Mouse (Mus musculus): ENCODE measurements around the gene Clmp. TPM values are rescaled to one million over a fixed set of nuclear protein-coding genes. Genes with fewer than 3 reads are reported as not detected.

Gene Clmp
- total and polyA plus RNA-seq, 3 experiments, result 2.8 to 5.5 (median 4.4) TPM

DNA sequence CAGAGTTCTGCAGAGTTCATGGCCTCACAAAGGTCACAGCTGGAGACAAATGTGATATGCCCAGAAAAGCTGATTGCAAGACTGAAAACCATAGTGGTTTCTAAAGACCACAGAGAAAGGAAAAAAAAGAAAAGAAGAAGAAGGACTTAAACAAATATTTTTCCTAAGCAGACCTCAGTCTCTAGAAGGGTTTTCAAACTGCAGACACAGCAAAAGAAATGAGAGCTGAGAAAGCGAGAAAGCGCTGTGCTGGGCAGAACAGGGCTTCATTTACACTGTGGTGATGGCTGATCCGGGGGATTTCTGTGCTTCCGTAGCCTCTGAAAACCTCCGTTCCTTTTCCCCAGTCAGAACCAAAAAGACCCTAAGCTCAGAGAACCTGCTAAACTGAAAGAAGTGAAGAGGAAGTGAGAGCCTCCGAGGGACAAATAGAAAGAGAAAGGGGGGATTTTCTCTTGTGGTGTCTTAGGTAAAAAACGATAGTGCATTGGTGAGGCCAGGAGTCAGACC, 57.8 kb downstream of the Clmp start:
- Histone ChIP-seq H3K27me3 (ENCODE audit: control insufficient read depth, insufficient read depth, low read length) (no peaks in the 10 kb centered on the region; the same call in 1 of the 2 replicates), H3K36me3 (ENCODE audit: control insufficient read depth, insufficient read depth, low read length) (no peaks in the 10 kb centered on the region), H3K4me3 (no peak overlapping the region), H3K9ac (ENCODE audit: low read depth, low read length) (no peak overlapping the region), H3K4me1 (ENCODE audit: control insufficient read depth, insufficient read depth, low read length) (peaks cover 3% of the 10 kb centered on the region; the same call in 1 of the 2 replicates), H3K79me2 (replicated peaks; ENCODE audit: control insufficient read depth, insufficient read depth, low read length) (no peaks in the 10 kb centered on the region), H3K27ac (no peak overlapping the region)
- WGBS, result 62% methylated on average over 7 of the region's 7 CpGs
- no peak for DNase-seq
- TF ChIP-seq CTCF (IDR thresholded peaks at IDR 0.05) (no peak), POLR2A (IDR thresholded peaks at IDR 0.05; ENCODE audit: insufficient read depth, low read depth, low read length) (no peak), EP300 (IDR thresholded peaks at IDR 0.05; ENCODE audit: insufficient read depth, low read depth, low read length) (no peak)
- intact Hi-C loops (cut with DNase I), result no loop called here

DNA sequence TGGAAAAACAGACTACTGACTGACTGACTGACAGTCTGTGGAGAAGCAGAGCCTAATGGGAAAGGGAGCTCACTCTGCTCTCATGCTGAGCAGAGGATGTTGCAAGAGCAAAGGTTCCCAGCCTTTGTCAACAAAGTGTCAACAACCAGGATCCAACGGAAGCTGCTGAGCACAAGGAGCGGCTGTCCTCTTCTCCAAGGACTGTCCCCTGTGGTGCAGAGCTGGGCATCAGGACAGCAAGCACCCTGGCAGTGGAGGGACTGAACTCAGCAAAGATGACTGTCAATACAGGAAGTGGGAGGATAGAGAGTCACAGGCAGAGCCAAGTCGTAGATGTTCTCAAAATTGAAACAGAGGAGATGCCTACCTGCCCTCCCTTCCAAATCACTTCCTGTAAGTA, 58.5 kb downstream of the Clmp start:
- Histone ChIP-seq H3K27ac (no peak overlapping the region), H3K4me3 (no peak overlapping the region), H3K79me2 (replicated peaks; ENCODE audit: control insufficient read depth, insufficient read depth, low read length) (no peaks in the 10 kb centered on the region), H3K27me3 (ENCODE audit: control insufficient read depth, insufficient read depth, low read length) (no peaks in the 10 kb centered on the region; the same call in 1 of the 2 replicates), H3K4me1 (ENCODE audit: control insufficient read depth, insufficient read depth, low read length) (peaks cover 3% of the 10 kb centered on the region; the same call in 1 of the 2 replicates), H3K36me3 (ENCODE audit: control insufficient read depth, insufficient read depth, low read length) (no peaks in the 10 kb centered on the region), H3K9ac (ENCODE audit: low read depth, low read length) (no peak overlapping the region)
- 22% methylated on average over 3 of the region's 3 CpGs for WGBS
- peak in 1 of 2 experiments; percentile 55 for DNase-seq
- intact Hi-C loops (cut with DNase I), result no loop called here
- TF ChIP-seq EP300 (IDR thresholded peaks at IDR 0.05; ENCODE audit: insufficient read depth, low read depth, low read length), result no peak
- TF ChIP-seq CTCF (IDR thresholded peaks at IDR 0.05), result no peak
- no peak for TF ChIP-seq POLR2A (IDR thresholded peaks at IDR 0.05; ENCODE audit: insufficient read depth, low read depth, low read length)

DNA sequence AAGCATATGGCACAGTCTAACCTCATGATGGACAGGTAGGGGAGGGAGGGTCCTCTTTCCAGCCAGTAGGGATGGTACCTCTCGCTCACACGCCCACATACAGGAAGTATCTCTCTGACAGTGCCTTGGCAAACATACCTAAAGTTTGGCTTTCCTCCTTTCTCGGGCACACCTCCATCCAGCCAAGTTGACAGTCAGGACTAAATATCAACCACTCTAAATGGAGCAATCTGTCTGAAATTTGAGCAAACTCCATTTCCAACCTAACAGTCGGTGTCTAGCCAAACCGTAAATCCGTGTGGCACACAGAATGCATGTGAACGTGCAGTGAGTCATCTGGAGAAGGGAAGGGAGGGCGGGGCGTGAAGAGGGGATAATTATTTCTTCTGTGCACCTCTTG, 61.0 kb downstream of the Clmp start:
- intact Hi-C loops (cut with DNase I), result no loop called here
- peaks cover 3% of the 10 kb centered on the region; the same call in 1 of the 2 replicates for H3K4me1 ChIP-seq (ENCODE audit: control insufficient read depth, insufficient read depth, low read length)
- no peaks in the 10 kb centered on the region; the same call in 1 of the 2 replicates for H3K27me3 ChIP-seq (ENCODE audit: control insufficient read depth, insufficient read depth, low read length)
- no peak overlapping the region for H3K9ac ChIP-seq (ENCODE audit: low read depth, low read length)
- WGBS, result 78% methylated on average over 9 of the region's 9 CpGs
- TF ChIP-seq POLR2A (IDR thresholded peaks at IDR 0.05; ENCODE audit: insufficient read depth, low read depth, low read length) (no peak), CTCF (IDR thresholded peaks at IDR 0.05) (no peak), EP300 (IDR thresholded peaks at IDR 0.05; ENCODE audit: insufficient read depth, low read depth, low read length) (no peak)
- H3K4me3 ChIP-seq, result no peak overlapping the region
- no peak overlapping the region for H3K27ac ChIP-seq
- no peak for DNase-seq
- H3K79me2 ChIP-seq (replicated peaks; ENCODE audit: control insufficient read depth, insufficient read depth, low read length), result no peaks in the 10 kb centered on the region
- no peaks in the 10 kb centered on the region for H3K36me3 ChIP-seq (ENCODE audit: control insufficient read depth, insufficient read depth, low read length)

DNA sequence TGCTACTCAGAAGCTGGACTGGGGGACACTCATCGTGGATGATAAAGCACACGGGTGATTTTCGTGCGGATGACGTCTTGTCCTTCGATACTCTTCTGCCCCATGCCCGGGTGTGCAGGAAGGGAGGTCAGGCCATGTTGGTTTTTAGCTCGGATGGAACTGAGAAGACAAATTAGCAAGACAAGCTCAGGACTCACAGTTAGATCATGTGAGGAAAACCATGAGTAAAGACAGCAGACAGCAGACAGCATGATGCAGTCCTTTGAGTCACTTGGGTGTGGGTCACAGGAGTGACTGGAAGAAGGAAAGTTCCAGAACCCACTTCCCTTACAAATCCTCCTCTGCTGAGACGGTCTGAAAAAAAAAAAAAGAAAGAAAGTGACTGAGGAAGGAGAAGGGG, 61.5 kb downstream of the Clmp start:
- no peak overlapping the region for H3K4me3 ChIP-seq
- TF ChIP-seq EP300 (IDR thresholded peaks at IDR 0.05; ENCODE audit: insufficient read depth, low read depth, low read length), result no peak
- TF ChIP-seq CTCF (IDR thresholded peaks at IDR 0.05), result no peak
- TF ChIP-seq POLR2A (IDR thresholded peaks at IDR 0.05; ENCODE audit: insufficient read depth, low read depth, low read length), result no peak
- peaks cover 3% of the 10 kb centered on the region; the same call in 1 of the 2 replicates for H3K4me1 ChIP-seq (ENCODE audit: control insufficient read depth, insufficient read depth, low read length)
- intact Hi-C loops (cut with DNase I), result no loop called here
- no peaks in the 10 kb centered on the region for H3K79me2 ChIP-seq (replicated peaks; ENCODE audit: control insufficient read depth, insufficient read depth, low read length)
- DNase-seq, result no peak
- H3K9ac ChIP-seq (ENCODE audit: low read depth, low read length), result no peak overlapping the region
- no peaks in the 10 kb centered on the region; the same call in 1 of the 2 replicates for H3K27me3 ChIP-seq (ENCODE audit: control insufficient read depth, insufficient read depth, low read length)
- H3K36me3 ChIP-seq (ENCODE audit: control insufficient read depth, insufficient read depth, low read length), result no peaks in the 10 kb centered on the region
- no peak overlapping the region for H3K27ac ChIP-seq
- WGBS, result 80% methylated on average over 9 of the region's 9 CpGs

DNA sequence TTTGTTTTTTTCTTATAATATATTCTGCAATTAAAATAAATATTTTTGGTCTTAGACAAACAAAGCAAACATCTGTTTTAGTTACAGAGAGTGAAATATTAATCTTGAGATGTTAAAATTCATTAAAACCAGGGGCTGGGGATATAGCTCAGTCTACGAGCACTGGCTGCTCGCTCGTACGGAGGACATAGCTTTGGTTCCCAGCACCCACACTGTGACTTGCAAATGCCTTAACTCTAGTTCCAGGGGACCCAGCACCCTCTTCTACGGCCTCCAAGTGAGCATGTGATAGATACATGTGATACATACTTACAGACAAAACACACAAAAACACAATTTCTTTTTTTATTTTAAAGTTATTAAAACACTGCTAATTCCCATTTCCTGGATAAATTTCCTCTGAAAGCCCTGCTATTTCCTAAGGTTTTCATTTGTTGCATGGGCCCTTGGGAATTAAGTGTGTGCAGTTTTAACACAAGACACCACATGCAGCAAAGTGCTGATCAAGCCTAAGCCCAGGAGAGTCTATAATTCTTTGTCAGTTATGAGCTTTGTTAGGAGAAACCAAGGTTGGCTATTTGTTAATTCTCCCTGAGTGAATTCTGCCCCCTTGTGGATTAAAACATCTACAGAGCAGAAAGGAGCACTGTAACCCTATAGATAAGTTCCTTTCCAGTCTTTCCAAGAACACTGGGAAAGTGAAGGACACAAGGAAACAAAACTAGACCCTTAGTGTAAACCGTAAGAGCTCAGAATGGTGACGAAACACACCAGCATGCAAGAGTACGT, 64.3 kb downstream of the Clmp start:
- H3K4me3 ChIP-seq, result no peak overlapping the region
- H3K36me3 ChIP-seq (ENCODE audit: control insufficient read depth, insufficient read depth, low read length), result no peaks in the 10 kb centered on the region
- H3K27ac ChIP-seq, result no peak overlapping the region
- no peaks in the 10 kb centered on the region for H3K4me1 ChIP-seq (ENCODE audit: control insufficient read depth, insufficient read depth, low read length)
- TF ChIP-seq EP300 (IDR thresholded peaks at IDR 0.05; ENCODE audit: insufficient read depth, low read depth, low read length) (no peak), CTCF (IDR thresholded peaks at IDR 0.05) (peak; percentile 92)
- H3K79me2 ChIP-seq (replicated peaks; ENCODE audit: control insufficient read depth, insufficient read depth, low read length), result no peaks in the 10 kb centered on the region
- intact Hi-C loops (cut with DNase I), result loop anchor here (5.0 kb wide), 1 partner anchor 133 kb away; no protein-coding TSS in a partner anchor
- no peak for DNase-seq
- no peak overlapping the region for H3K9ac ChIP-seq (ENCODE audit: low read depth, low read length)
- WGBS, result 70% methylated on average over 8 of the region's 8 CpGs
- H3K27me3 ChIP-seq (ENCODE audit: control insufficient read depth, insufficient read depth, low read length), result no peaks in the 10 kb centered on the region; the same call in 1 of the 2 replicates

DNA sequence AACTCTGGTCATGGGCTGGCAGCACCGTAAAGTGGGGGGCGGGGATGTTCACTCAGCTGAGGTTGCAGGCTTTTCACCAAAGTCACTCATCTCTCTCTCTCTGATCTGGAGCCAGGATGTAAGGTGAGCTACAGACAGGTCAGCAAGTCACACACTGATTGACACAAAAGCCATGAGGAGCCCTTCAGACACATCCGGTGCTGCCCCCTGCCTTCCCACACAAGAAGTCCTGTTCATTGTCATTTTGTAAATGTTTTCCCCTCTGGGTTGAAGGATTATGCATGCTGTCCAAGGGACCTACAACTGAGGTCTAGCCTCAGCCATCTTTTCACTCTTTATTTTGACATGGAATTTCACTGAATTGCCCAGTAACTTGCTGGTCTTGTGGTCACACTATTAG, 66.0 kb downstream of the Clmp start:
- no peaks in the 10 kb centered on the region for H3K36me3 ChIP-seq (ENCODE audit: control insufficient read depth, insufficient read depth, low read length)
- no peaks in the 10 kb centered on the region; the same call in 1 of the 2 replicates for H3K27me3 ChIP-seq (ENCODE audit: control insufficient read depth, insufficient read depth, low read length)
- no peaks in the 10 kb centered on the region for H3K79me2 ChIP-seq (replicated peaks; ENCODE audit: control insufficient read depth, insufficient read depth, low read length)
- intact Hi-C loops (cut with DNase I), result loop anchor here (1.0 to 5.0 kb wide), 2 partner anchors 115 to 134 kb away; no protein-coding TSS in a partner anchor
- H3K4me3 ChIP-seq, result no peak overlapping the region
- DNase-seq, result no peak
- peak; percentile 19 for TF ChIP-seq CTCF (IDR thresholded peaks at IDR 0.05)
- no peak for TF ChIP-seq POLR2A (IDR thresholded peaks at IDR 0.05; ENCODE audit: insufficient read depth, low read depth, low read length)
- TF ChIP-seq EP300 (IDR thresholded peaks at IDR 0.05; ENCODE audit: insufficient read depth, low read depth, low read length), result no peak
- no peak overlapping the region for H3K27ac ChIP-seq
- H3K9ac ChIP-seq (ENCODE audit: low read depth, low read length), result no peak overlapping the region
- 0 out of 2 replicates have a peak, but pooled peaks cover 2% of the 10 kb centered on the region for H3K4me1 ChIP-seq (ENCODE audit: control insufficient read depth, insufficient read depth, low read length)
- WGBS, result 79% methylated on average over 3 of the region's 3 CpGs
